Mouse (Mus musculus): Measurements from ENCODE around the gene Vdac2. TPM values are rescaled to one million over a fixed set of nuclear protein-coding genes. Genes with fewer than 3 reads are reported as not detected.

Vdac2 gene
- polyA plus RNA-seq, 1 experiment from 2014 or later, result 262 TPM

Other genes starting within 250 kb of the Vdac2 start
- gene Dupd1, start 110.7 kb upstream of the Vdac2 start, polyA plus RNA-seq (2014; fragmentation: Nextera tagmentation; extraction: Ambion mirVana), result not detected in 2 replicates
- 12.5 and 13.9 TPM in 2 replicates for gene Samd8, start 74.7 kb upstream of the Vdac2 start, polyA plus RNA-seq (2014; fragmentation: Nextera tagmentation; extraction: Ambion mirVana)
- not detected in 2 replicates for gene Dusp13, start 74.1 kb upstream of the Vdac2 start, polyA plus RNA-seq (2014; fragmentation: Nextera tagmentation; extraction: Ambion mirVana)
- gene Comtd1, start 23.7 kb downstream of the Vdac2 start, polyA plus RNA-seq (2014; fragmentation: Nextera tagmentation; extraction: Ambion mirVana), result 11.9 and 13.7 TPM in 2 replicates
- 6.6 and 6.7 TPM in 2 replicates for gene Zfp503, start 164.4 kb downstream of the Vdac2 start, polyA plus RNA-seq (2014; fragmentation: Nextera tagmentation; extraction: Ambion mirVana)
- gene Lrmda, start 194.5 kb downstream of the Vdac2 start, polyA plus RNA-seq (2014; fragmentation: Nextera tagmentation; extraction: Ambion mirVana), result not detected in 2 replicates